Mouse (Mus musculus) 3T3-L1 (cell line): ENCODE measurements around the gene AA467197.

Source experiments
- DNase-seq: peaks from one replicate; pipeline ENCODE4 v3.0.0-alpha.2; 2015; ENCODE audit warnings: low read depth, low spot score

The AA467197 gene

DNA sequence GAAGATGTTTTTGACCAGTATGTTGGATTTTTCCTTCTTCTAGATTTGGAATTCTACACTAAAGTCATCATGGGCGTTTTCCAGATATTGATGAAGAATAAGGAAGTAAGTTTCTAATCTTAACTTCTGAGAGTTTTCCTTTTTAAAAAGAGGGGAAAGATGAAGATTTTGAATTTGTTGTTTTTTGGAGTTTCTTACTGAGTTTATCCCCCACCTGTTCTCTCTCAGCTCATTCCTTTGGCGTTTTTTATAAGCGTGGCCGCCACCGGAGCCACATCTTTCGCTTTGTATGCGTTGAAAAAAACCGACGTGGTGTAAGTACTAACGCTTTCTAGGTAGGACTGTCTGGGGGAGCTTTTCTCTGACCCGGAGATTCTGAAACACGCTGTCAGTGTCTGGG lies 1.2 kb downstream of the AA467197 start:
- DNase-seq = no peak

DNA sequence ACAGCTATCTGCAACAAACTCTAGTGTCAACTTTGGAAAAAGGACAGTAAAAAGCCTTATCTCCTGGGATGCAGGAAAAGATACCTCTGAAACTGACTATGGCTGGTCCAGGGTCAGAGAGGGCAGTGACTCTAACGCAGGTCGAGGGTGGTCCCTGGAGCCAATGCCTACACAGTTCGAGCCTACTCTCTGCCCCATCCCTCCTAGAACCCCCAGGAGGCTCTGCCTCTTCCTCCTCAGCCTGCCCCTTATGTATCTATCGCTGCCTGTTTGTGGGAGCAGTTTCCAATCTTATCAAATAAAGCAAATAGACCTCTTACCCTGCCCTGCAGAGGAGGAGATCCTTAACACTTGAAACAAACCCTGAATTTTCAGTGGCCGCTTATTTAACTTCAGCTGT lies 1.9 kb downstream of the AA467197 start:
- no peak for DNase-seq

DNA sequence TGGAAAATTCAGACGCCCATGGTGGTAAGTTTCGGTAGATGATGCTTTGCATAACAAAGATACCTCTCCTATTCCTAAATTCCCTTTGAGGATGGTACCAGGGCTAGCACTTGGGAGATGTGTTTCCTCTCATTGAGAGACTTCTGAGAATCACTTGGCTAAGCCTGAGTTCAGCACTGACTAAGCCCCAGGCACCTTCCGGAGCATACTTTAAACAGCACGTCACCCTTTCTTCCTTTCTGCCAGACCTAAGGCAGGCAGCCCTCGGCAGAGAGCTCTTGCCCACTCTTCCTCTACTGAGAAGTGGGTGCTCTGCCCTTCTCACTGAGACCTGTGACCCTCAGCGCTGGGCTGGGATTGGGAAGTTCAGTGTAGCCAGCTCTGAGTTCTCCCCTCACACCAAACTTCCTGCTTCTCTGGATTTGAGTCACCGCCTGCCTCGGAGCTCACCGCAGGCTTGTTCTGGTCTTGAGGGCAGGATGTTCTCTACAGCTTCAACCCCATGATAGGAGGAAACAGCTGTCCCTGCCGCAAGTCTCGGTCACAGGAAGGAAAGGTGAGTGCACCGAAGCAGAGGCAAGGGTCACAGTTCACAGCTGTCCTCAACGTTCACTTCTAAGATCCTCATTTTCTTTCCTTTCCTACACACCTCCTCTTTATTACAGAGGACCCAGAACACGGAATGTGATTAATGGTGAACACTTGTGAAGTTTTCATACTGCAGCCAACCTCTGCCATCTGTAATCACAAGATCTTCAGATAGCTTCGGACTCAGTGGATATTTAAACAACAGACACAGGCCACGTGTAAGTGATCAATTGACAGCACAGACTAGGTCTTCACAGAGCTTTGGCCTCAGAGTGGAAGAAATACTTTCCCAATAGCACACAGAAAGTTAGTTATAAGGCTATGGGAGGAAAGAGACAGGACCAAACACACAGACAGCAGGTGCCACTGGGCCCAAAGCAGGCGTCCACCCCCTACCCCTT lies 15.6 kb downstream of the AA467197 start:
- no peak for DNase-seq

DNA sequence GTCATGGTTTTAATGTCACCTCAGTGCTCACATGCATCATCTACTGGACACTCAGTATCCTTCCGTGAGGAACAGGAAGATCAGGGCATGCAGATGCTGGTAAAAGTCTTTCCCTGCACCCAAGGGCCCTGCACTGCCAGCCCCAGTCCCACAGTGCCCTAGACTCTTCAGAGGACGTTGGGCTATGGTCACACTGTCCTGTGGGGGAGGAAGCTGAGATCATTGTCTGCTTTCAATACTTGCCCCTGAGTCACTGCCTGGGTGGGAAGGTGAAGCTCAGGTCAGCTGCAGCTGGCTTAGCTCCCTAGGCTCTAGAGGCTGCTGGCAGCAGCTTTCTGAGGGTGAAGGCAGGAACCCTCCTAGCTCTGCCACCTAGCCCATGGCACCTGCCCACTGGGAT lies 19.3 kb downstream of the AA467197 start:
- no peak for DNase-seq

DNA sequence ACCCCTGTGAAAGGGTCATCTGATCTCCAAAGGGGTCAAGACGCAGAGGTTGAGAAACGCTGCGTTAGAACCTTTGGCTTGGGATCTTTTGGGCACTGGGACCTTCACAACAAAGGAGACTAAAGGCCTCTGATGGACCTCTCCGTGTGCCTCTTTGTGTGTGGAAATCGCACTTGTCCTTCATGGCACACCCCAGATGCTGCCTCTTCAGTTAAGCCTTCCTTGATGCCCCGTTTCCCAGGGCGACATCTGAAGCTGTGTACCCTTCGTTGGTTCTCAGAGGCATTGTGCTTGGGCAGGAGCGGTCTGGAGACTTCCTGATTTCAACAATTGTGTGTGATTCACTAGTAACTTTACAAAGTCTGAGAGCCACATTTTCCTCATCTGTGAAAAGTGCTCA lies 20.0 kb downstream of the AA467197 start:
- DNase-seq = no peak

DNA sequence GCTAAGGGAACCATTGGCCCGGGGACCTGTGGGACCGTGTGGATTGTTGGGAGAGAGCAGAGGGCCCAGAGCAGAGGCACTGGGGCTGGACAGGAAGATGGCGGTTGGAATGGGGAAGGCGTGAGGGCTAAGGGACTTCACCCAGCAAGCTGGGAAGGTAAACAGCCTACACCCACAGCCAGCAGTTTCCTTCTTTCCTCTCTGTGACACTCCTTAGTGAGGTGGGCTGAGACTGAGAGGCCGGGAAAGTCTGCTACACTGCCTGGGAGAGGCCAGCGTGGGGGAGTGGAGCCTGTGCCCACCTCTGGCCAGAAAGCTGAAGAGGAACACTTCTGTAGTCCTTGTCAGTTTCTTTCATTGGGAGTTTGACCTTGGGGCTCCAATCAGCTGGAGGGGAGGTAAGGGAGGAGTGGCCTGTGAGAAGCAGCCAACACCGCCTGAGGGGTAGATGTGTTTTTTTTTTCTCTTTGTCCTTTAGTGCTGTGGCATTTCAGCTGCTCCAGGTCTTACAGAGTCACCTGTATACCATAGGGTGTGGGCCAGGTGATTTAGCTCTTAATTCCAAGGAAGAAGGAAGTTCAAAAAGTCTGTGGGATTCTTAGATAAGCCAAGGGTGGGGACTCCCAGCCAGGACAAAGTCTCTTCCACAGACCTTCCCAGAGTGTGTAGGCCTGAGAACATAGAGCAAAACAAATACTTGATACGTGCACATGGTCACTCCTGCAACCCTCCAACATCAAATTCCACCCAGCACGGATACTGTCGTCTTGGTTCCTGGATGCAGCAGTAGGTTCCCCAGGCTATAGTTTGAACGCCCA lies 21.1 kb downstream of the AA467197 start:
- no peak for DNase-seq

DNA sequence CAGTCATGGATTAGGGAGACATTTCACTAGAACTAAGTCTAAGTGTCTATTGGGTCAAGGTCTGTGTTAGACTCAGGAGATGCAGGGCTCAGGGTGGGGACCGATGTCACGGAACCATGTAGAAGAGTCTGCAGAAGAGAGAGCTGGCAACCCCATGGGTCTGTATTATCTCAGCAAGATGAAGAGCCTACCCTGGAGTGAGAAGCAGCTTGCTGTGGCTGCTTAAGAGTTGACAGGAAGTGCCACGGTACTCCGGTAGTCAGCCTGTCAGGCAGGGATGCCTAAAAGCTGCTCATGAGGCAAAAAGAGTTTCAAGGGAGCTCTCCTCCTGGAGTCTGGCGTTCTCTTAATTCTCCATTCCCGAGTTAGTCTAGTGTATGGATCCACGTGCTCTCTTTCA lies 23.0 kb downstream of the AA467197 start:
- no peak for DNase-seq

DNA sequence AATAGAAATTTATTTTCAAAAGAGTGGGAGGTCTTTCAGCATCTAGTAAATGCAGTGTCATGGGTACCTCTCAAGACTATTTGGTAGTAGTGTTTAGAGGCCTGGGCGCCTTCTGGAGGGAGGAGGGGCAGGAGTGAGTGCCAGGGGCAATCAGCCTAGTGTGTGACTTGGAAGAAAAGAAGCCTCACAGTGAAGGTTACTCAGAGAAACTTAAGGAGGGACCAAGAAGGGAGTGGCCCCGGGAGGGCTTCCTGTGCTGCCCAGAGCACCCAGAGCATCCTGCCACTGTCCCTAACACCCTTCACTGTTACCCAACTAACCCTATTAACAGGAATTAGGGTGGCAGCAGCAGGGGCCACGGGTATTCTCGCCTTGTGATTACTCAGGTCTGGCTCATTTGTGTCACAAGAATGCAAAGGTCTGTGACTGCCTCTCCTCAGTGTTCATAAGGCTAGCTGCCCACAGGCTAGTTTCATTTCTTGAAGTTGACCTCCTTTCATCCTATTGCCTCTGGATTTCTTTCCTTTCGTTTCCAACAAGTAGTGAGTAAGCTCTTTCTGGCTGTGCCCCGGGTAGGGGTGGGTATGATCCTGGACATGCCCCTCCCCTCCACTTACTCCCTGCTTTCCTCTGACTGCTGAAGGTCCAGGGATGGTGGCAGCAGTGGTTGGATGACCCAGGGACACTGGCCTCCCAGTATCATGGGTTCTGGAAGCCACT lies 28.6 kb downstream of the AA467197 start:
- peak; percentile 68 for DNase-seq

DNA sequence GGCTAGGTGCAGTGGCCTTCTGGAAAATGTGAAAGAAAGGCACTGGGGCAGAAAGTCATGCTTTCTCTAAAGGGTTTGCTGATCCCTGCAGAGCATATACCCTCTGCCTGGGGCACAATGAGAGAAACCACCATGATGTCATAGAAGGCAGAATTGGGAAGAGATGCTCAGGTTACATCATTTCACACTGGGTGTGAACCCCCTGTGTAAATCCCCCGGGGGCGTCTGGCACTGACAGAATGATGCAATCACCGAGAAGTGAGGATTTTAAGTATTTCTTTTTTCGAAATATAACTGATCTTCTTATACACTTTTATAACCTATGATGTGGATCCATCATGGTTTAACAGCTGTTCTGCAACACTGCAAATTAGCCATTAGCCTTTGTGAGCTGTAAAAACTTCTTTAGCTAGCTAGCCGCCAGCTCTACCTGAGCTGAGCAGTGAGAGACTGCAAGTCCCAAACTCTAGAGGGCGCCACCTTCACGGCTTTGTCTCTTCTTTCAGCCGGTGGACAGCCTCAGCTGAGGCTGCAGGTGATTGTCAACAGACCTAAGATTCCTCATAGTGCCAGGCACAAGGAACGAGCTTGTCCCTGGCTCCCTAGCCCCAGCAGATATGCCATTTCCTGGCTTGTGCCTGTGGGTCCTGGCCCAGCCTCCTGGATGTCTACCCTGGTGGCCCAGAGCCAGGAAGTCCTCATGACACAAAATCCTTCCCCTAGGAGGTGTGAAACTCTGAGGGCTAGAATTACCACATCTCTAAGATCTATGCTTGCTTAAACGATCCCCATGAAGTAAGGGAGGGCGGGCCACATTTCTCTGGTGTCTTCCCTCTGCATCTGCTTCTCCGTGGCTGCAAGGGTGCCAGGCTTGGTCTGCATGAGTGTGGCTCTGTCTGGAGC lies 29.4 kb downstream of the AA467197 start:
- peak; percentile 64 for DNase-seq

DNA sequence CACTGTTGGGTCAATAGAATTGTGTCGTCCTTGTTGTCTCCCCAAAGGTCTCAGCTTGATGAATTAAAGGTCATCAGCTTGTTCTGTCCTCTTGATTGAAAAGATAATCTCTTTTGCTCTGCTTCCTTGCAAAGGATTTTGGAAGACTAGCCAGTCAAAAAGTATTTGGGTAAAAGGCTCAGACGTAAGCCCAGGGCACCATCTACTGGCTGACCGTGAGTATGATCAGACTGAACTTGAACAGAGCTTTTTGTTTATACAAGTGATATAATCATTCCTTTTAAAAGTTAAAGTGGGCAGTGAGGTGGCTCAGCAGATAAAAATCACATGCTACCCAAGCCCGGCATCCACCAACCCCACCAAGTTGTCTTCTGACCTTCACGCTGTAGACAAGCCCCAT lies 31.1 kb downstream of the AA467197 start:
- DNase-seq = peak; percentile 83

DNA sequence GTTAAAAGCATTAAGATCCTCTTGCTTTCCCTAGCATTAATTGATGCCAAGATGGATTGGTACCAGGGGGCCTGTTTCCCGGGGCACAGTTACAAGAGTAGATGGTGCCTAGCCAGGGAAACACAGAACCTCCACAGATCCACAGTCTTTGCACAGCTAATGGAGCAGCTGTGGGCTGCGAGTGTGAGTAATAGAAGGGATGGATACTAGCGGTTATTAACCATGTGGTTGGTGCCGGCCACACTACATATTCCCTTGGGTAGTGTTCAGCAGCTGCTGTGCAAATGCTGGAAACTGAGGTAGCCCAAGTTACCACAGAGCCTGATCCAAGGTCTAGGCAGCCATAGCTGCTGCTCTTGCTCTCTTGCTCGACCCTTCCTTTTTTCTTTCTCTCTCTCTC lies 34.9 kb downstream of the AA467197 start:
- no peak for DNase-seq

DNA sequence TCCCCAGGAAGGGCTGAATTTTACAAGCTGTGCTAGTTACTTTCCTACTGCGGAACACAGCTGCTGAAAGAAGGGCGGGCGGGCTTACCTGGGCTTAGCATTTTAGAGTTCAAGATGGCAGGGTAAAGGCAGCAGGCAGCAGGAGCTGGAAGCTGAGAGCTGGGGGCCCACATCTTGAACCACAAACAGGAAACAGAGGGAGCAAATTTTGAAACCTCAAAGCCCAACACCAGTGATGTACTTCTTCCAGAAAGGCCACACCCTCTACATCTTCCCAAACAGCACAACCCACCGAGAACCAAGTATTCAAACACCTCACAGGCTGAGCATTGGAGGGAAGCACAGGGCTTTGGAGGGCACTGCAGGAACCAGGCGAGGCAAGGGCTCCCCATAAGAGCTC lies 36.1 kb downstream of the AA467197 start:
- no peak for DNase-seq

DNA sequence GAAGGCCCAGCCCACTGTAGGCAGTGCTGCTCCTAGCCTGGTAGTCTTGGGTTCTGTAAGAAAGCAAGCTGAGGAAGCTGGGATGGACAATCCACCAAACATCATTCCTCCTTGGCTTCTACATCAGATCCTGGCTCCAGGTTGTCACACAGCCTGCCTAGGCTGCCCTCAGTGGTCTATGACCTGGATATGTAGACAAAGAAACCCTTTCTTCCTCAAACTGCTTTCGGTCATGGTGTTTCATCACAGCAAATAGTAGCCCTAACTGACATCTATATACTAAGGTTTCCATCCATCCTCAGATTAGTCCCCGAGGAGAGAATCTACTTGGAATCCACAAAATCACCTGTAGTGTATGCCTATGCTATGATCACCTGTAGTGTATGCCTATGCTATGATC lies 38.3 kb downstream of the AA467197 start:
- no peak for DNase-seq

DNA sequence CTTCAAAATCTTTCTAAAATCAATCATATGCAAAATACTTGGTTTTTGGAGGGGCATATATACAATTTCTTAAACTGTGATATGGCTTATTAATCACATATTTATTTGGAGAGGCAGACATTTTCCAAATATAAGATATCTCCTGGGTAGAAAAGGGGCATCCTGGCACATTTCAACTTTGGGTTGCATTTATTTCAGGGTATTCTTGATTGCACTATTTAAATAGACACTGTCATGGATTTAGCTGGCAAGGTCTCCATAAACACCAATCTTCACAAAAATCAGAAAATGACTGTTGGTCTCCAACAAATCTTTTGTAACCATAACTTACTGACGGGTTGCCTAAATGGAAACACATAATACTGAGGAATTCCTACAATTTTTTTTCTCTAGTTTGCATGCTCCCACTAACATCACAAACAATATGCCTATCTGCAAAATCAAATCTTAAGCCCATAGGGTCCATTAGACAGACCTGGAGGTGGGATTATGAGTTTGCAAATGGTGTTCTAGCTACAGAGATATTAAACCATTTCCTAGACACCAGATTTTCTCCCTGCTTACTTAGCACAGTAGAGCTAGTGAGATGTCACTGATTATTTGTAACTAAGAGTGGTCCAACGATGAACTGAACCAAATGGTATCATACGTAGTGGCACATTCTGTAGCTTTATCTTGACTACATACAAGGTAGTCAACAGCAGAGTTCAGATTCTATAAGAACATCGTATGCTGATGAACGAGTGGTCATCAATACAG lies 44.8 kb downstream of the AA467197 start:
- peak; percentile 51 for DNase-seq

DNA sequence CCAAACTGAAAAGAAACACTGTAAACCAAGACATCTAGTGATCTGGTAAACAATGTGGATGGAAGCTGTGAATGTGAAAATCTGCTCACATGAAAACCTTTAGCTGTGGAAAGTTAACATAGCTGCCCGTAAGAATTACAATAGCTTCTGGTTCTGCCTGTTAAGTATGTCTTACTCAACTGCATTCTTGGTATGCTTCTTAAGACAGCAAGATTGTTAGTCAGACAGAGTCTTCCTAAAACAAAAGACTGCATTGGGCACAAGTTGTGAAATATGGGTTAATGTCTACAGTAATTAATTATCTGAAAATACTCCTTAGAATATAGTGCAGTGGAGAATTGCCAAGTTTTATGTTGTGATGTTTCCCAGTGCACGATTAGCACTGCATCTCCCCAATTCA lies 45.7 kb downstream of the AA467197 start:
- no peak for DNase-seq

DNA sequence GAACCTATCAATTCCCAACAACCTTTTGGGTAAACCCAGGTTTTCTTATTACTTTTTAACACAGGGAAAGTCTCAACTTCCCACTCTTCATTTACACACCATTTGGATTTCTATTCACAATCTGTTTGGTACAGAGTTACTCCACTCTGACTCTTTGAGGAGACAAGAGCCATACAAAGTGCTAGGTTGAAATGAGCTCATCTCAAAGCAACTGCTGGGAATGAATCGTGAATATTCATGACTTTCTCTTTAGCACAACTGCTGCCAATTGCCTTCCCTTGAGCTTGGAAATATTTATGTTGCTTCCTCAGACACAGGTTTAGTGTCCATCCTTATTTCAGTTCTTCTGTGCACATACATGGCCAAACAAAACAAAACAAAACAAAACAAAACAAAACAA lies 46.9 kb downstream of the AA467197 start:
- no peak for DNase-seq

DNA sequence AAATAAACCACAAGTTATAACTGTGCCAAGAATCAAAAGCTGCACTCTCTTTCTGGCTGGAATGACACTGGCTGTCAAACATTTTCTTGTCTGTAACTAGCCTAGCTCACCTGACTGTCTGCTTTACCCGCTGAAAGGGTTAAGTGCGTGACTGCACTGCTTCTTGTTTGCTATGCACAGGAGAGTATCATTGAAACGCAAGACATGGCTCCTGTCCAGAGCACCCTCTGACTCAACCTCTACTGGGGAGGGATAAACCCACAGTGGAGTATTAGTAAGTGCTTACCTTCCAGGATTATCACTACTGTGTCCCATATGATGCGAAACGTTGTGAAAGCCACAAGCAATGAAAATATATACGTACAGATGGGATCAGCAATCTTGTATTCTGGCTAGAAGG lies 49.9 kb downstream of the AA467197 start:
- DNase-seq = peak; percentile 73
